Mouse (Mus musculus) pancreas, adult 10 weeks (tissue): ENCODE results near the gene Gm13695. TPM values are rescaled to one million over a fixed set of nuclear protein-coding genes. Genes with fewer than 3 reads are reported as not detected.

Source experiments
- polyA plus RNA-seq: library from polyadenylated mRNA; stranded (reverse); fragments of 350-450 nt; fragmentation: Illumina TruSeq; extraction: RNeasy Lipid Tissue Mini Kit (QIAGEN cat#74804); gene quantifications from one replicate; pipeline ENCODE4 v1.2.3, GENCODE M21; 2015; ENCODE audit warnings: low read depth, low replicate concordance; ENCODE audit not compliant: insufficient read depth

The Gm13695 gene
- polyA plus RNA-seq, result not detected

DNA sequence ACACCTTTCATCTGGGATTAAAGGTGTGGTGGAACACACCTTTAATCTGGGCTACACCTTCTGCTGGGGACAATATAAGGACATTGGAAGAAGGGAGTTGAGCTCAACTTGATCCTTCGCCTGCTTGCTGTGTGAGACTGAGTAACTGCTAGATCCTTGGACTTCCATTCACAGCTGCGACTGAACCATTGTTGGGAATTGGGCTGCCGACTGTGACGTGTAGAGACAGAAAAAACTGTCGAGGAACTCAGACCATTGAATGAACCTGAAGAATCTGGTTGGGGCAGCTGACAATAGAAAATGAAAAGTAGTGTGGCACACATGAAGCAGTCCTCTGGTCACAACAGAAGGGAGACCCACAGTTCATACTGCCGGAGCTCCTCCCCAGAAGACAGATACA, at the start of gene Gm13695:
Gm13695 (plus strand) TSS at position 301 of the 400 bp plus-strand sequence.

DNA sequence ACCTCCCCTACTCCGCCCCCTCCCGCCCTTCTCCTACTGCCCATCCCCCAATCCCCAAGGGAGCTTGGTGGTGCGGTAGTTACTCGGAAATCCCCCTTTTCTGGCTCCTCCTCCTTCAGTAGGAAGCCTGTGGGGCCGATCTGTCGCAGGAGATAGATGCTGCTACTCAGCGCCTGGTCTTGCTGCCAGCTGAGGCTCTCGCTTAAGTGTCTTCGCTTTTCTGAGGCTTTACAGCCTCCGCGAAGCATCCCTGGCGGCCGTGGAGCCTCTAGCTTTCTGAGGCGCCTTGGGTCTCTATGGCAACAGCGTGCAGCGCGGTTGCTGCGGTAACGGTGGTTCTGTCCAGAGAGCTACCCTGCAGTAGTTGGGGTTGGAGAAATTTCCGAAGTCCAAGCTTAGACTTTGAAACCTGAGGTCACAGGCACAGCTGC, 26.2 kb upstream of the Gm13695 start, which contains the start of gene Zswim2:
Zswim2 (minus strand) TSS at position 298 of the 431 bp plus-strand sequence.

DNA sequence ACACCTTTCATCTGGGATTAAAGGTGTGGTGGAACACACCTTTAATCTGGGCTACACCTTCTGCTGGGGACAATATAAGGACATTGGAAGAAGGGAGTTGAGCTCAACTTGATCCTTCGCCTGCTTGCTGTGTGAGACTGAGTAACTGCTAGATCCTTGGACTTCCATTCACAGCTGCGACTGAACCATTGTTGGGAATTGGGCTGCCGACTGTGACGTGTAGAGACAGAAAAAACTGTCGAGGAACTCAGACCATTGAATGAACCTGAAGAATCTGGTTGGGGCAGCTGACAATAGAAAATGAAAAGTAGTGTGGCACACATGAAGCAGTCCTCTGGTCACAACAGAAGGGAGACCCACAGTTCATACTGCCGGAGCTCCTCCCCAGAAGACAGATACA, 11.7 kb upstream of the Gm13695 start, which contains the start of gene Gm13698:
Gm13698 (plus strand) TSS at position 301 of the 400 bp plus-strand sequence.

DNA sequence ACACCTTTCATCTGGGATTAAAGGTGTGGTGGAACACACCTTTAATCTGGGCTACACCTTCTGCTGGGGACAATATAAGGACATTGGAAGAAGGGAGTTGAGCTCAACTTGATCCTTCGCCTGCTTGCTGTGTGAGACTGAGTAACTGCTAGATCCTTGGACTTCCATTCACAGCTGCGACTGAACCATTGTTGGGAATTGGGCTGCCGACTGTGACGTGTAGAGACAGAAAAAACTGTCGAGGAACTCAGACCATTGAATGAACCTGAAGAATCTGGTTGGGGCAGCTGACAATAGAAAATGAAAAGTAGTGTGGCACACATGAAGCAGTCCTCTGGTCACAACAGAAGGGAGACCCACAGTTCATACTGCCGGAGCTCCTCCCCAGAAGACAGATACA, 5.9 kb upstream of the Gm13695 start, which contains the start of gene Gm13693:
Gm13693 (plus strand) TSS at position 301 of the 400 bp plus-strand sequence.

DNA sequence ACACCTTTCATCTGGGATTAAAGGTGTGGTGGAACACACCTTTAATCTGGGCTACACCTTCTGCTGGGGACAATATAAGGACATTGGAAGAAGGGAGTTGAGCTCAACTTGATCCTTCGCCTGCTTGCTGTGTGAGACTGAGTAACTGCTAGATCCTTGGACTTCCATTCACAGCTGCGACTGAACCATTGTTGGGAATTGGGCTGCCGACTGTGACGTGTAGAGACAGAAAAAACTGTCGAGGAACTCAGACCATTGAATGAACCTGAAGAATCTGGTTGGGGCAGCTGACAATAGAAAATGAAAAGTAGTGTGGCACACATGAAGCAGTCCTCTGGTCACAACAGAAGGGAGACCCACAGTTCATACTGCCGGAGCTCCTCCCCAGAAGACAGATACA, 5.7 kb downstream of the Gm13695 start, which contains the start of gene Gm13696:
Gm13696 (plus strand) TSS at position 301 of the 400 bp plus-strand sequence.

DNA sequence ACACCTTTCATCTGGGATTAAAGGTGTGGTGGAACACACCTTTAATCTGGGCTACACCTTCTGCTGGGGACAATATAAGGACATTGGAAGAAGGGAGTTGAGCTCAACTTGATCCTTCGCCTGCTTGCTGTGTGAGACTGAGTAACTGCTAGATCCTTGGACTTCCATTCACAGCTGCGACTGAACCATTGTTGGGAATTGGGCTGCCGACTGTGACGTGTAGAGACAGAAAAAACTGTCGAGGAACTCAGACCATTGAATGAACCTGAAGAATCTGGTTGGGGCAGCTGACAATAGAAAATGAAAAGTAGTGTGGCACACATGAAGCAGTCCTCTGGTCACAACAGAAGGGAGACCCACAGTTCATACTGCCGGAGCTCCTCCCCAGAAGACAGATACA, 11.5 kb downstream of the Gm13695 start, which contains the start of gene Gm13694:
Gm13694 (plus strand) TSS at position 301 of the 400 bp plus-strand sequence.

DNA sequence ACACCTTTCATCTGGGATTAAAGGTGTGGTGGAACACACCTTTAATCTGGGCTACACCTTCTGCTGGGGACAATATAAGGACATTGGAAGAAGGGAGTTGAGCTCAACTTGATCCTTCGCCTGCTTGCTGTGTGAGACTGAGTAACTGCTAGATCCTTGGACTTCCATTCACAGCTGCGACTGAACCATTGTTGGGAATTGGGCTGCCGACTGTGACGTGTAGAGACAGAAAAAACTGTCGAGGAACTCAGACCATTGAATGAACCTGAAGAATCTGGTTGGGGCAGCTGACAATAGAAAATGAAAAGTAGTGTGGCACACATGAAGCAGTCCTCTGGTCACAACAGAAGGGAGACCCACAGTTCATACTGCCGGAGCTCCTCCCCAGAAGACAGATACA, 17.3 kb downstream of the Gm13695 start, which contains the start of gene Gm13697:
Gm13697 (plus strand) TSS at position 301 of the 400 bp plus-strand sequence.

DNA sequence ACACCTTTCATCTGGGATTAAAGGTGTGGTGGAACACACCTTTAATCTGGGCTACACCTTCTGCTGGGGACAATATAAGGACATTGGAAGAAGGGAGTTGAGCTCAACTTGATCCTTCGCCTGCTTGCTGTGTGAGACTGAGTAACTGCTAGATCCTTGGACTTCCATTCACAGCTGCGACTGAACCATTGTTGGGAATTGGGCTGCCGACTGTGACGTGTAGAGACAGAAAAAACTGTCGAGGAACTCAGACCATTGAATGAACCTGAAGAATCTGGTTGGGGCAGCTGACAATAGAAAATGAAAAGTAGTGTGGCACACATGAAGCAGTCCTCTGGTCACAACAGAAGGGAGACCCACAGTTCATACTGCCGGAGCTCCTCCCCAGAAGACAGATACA, 23.1 kb downstream of the Gm13695 start, which contains the start of gene Gm13691:
Gm13691 (plus strand) TSS at position 301 of the 400 bp plus-strand sequence.

Other genes starting within 250 kb of the Gm13695 start
- gene Itgav, start 242.9 kb upstream of the Gm13695 start, polyA plus RNA-seq, result 7.5 TPM
- 0.87 TPM for gene Fam171b, start 154.7 kb upstream of the Gm13695 start, polyA plus RNA-seq
- gene Zswim2, start 26.1 kb upstream of the Gm13695 start, polyA plus RNA-seq, result not detected
- not detected for gene Gm13698, start 11.6 kb upstream of the Gm13695 start, polyA plus RNA-seq
- gene Gm13693, start 5.8 kb upstream of the Gm13695 start, polyA plus RNA-seq, result not detected
- not detected for gene Gm13696, start 5.8 kb downstream of the Gm13695 start, polyA plus RNA-seq
- not detected for gene Gm13694, start 11.6 kb downstream of the Gm13695 start, polyA plus RNA-seq
- not detected for gene Gm13697, start 17.4 kb downstream of the Gm13695 start, polyA plus RNA-seq
- not detected for gene Gm13691, start 23.2 kb downstream of the Gm13695 start, polyA plus RNA-seq